Mouse (Mus musculus): ENCODE data around the gene Mcts1. TPM values are rescaled to one million over a fixed set of nuclear protein-coding genes. Genes with fewer than 3 reads are reported as not detected.
A peak's percentile ranks its signal among the peaks of the same experiment; 100 is the strongest.

Gene Mcts1
- polyA plus RNA-seq, 1 experiment from 2014 or later, result 84.6 TPM

DNA sequence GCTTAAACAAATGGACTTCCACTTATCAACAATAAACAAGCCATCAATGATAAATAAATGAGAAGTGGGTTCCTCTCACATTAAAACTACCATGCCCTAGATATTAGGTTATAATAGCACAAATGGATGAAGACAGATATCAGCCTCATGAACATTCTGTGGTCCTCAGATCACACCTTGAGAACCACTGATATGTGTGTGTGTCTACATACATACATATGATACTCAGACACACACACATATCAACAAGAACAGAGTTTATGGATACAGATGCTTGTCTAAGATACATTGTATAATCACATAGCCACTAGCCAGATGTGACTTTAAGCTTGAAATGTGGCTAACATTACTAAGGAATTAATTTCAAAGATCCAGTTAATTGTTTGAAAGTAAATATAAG, 17.1 kb upstream of the Mcts1 start:
- DNase-seq (ENCODE audit: low spot score) (no peak), ATAC-seq (replicated peaks; ENCODE audit: low FRiP score) (peak; percentile 83)
- Histone ChIP-seq H3K4me1 (replicated peaks; ENCODE audit: control insufficient read depth, insufficient read depth, low read length) (no peaks in the 10 kb centered on the region), H3K27me3 (replicated peaks; ENCODE audit: control insufficient read depth, insufficient read depth, low read length) (no peaks in the 10 kb centered on the region), H3K9ac (ENCODE audit: low read depth, low read length) (no peak overlapping the region), H3K4me2 (no peak overlapping the region), H3K9me3 (ENCODE audit: control insufficient read depth, low read length) (no peaks in the 10 kb centered on the region), H3K4me3 (ENCODE audit: low read depth, low read length) (no peak overlapping the region), H3K27ac (ENCODE audit: low read depth, low read length) (no peak overlapping the region), H3K36me3 (ENCODE audit: control insufficient read depth, insufficient read depth, low read length) (no peaks in the 10 kb centered on the region)

DNA sequence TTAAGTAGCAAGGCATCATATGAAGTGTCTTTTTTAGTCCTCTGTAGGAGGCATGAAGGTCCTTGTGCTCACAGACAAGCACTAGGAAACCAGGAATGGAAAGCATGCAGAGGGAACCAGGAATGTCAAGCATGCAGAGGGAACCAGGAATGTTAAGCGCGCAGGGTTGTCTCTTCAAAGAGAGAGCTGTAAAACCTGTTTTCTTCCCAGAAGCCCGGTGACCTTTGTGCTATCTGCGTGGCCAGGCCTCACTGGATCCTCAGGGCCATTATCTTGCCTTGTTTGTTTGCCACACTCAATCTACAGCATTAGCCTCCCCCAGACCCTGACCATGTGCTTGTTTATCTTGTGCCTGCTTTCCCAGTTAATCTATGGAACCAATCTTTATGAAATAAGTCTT, 10.6 kb upstream of the Mcts1 start:
- Histone ChIP-seq H3K9me3 (ENCODE audit: control insufficient read depth, low read length) (no peaks in the 10 kb centered on the region), H3K4me3 (ENCODE audit: low read depth, low read length) (no peak overlapping the region), H3K36me3 (ENCODE audit: control insufficient read depth, insufficient read depth, low read length) (no peaks in the 10 kb centered on the region), H3K4me2 (no peak overlapping the region), H3K4me1 (replicated peaks; ENCODE audit: control insufficient read depth, insufficient read depth, low read length) (peaks cover 8% of the 10 kb centered on the region), H3K9ac (ENCODE audit: low read depth, low read length) (no peak overlapping the region), H3K27ac (ENCODE audit: low read depth, low read length) (peak overlapping the region; percentile 62; the same call in 1 of the 2 replicates), H3K27me3 (replicated peaks; ENCODE audit: control insufficient read depth, insufficient read depth, low read length) (no peaks in the 10 kb centered on the region)
- 28% methylated on average over 4 of the region's 4 CpGs for WGBS
- ATAC-seq (replicated peaks; ENCODE audit: low FRiP score), result peak; percentile 79
- DNase-seq (ENCODE audit: low spot score), result no peak

DNA sequence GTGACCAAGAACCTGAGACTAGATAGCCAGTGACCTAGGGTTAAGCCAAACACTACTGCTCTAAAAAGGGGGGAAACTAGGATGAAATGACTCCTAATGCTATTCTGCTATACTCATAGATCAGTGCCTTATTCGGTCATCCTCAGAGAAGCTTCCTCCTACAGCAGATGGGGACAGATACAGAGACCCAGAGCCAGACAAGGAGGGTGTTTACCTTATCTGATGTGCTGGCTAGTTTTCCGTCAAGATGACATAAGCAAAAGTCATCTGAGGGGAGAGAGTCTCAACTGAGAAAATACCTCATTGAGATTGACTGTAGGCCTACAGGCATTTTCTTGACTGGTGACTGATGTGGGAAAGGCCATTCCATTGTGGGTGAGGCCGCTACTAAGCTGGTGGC, 8.6 kb upstream of the Mcts1 start:
- no peak overlapping the region for H3K27ac ChIP-seq (ENCODE audit: low read depth, low read length)
- 76% methylated on average over 3 of the region's 3 CpGs for WGBS
- H3K27me3 ChIP-seq (replicated peaks; ENCODE audit: control insufficient read depth, insufficient read depth, low read length), result no peaks in the 10 kb centered on the region
- peak; percentile 55; the same call in 1 of the 2 replicates for ATAC-seq (replicated peaks; ENCODE audit: low FRiP score)
- H3K4me1 ChIP-seq (replicated peaks; ENCODE audit: control insufficient read depth, insufficient read depth, low read length), result peaks cover 8% of the 10 kb centered on the region
- no peak overlapping the region for H3K4me3 ChIP-seq (ENCODE audit: low read depth, low read length)
- no peak for DNase-seq (ENCODE audit: low spot score)
- H3K9me3 ChIP-seq (ENCODE audit: control insufficient read depth, low read length), result no peaks in the 10 kb centered on the region
- no peak overlapping the region for H3K9ac ChIP-seq (ENCODE audit: low read depth, low read length)
- H3K4me2 ChIP-seq, result no peak overlapping the region
- H3K36me3 ChIP-seq (ENCODE audit: control insufficient read depth, insufficient read depth, low read length), result no peaks in the 10 kb centered on the region

DNA sequence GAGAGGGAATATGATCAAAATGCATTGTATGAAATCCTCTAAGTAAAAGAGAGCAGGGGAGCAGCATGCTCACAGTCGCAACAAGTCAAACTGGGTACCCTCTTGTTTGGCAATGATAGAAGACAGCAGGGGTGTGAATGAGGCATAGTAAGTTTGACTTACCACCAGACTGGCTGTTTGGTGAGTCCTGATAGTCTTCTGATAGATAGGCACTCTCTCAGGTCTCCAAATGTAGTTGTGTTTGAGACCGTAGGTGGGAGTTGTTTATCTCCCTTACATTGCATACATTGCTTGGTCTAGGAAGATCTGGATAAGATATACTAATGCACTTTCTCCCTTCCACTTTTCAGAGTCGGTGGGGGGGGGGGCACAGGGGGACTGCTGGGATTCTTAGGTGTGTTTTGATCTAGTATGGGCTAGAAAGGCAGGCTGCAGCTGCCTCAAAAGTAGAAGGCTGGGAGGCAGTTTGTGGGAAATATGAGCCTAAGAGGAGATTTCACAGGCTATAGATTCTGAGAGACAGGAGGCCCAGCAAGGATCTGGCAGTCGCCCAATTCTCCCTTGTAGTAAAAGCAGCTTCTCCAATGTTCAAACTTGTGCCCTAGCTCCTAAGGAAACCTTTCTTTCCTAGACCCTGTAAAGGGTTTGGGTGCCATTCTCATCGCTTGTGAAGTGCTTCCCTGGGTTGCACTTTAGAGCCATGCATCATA, 7.0 kb upstream of the Mcts1 start:
- Histone ChIP-seq H3K9ac (ENCODE audit: low read depth, low read length) (no peak overlapping the region), H3K4me2 (no peak overlapping the region), H3K27ac (ENCODE audit: low read depth, low read length) (peak overlapping the region; percentile 63), H3K9me3 (ENCODE audit: control insufficient read depth, low read length) (no peaks in the 10 kb centered on the region), H3K36me3 (ENCODE audit: control insufficient read depth, insufficient read depth, low read length) (no peaks in the 10 kb centered on the region), H3K27me3 (replicated peaks; ENCODE audit: control insufficient read depth, insufficient read depth, low read length) (no peaks in the 10 kb centered on the region), H3K4me1 (replicated peaks; ENCODE audit: control insufficient read depth, insufficient read depth, low read length) (peaks cover 8% of the 10 kb centered on the region), H3K4me3 (ENCODE audit: low read depth, low read length) (no peak overlapping the region)
- WGBS, result 45% methylated on average over 5 of the region's 5 CpGs
- DNase-seq (ENCODE audit: low spot score) (no peak), ATAC-seq (replicated peaks; ENCODE audit: low FRiP score) (peak; percentile 82)

DNA sequence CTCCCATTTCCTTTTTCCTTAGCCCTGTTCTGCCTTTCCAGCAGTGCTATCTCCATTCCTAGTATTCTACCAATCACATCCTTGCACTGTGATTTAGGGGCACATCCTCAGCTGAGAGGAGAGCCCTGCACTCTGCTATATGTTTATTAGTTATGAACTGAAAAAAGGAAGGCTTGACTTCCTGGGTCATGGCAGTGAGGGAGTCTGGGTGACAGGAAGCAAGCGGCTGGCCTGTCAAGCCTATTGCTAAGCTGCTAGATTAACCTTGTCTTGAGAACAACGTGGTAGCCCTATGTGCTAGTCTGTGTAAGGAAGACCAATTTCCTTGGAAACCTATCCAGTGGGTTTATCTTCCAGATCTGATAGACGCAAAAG, 604 bp downstream of the Mcts1 start:
- H3K4me2 ChIP-seq, result peak overlapping the region; percentile 66
- 22% methylated on average over 3 of the region's 3 CpGs for WGBS
- DNase-seq (ENCODE audit: low spot score) (no peak), ATAC-seq (replicated peaks; ENCODE audit: low FRiP score) (peak; percentile 69)
- peak overlapping the region; percentile 63 for H3K9ac ChIP-seq (ENCODE audit: low read depth, low read length)
- H3K4me1 ChIP-seq (replicated peaks; ENCODE audit: control insufficient read depth, insufficient read depth, low read length), result no peaks in the 10 kb centered on the region
- H3K9me3 ChIP-seq (ENCODE audit: control insufficient read depth, low read length), result no peaks in the 10 kb centered on the region
- H3K27ac ChIP-seq (ENCODE audit: low read depth, low read length), result peak overlapping the region; percentile 68; the same call in 1 of the 2 replicates
- H3K36me3 ChIP-seq (ENCODE audit: control insufficient read depth, insufficient read depth, low read length), result no peaks in the 10 kb centered on the region
- H3K4me3 ChIP-seq (ENCODE audit: low read depth, low read length), result peak overlapping the region; percentile 61
- H3K27me3 ChIP-seq (replicated peaks; ENCODE audit: control insufficient read depth, insufficient read depth, low read length), result no peaks in the 10 kb centered on the region

DNA sequence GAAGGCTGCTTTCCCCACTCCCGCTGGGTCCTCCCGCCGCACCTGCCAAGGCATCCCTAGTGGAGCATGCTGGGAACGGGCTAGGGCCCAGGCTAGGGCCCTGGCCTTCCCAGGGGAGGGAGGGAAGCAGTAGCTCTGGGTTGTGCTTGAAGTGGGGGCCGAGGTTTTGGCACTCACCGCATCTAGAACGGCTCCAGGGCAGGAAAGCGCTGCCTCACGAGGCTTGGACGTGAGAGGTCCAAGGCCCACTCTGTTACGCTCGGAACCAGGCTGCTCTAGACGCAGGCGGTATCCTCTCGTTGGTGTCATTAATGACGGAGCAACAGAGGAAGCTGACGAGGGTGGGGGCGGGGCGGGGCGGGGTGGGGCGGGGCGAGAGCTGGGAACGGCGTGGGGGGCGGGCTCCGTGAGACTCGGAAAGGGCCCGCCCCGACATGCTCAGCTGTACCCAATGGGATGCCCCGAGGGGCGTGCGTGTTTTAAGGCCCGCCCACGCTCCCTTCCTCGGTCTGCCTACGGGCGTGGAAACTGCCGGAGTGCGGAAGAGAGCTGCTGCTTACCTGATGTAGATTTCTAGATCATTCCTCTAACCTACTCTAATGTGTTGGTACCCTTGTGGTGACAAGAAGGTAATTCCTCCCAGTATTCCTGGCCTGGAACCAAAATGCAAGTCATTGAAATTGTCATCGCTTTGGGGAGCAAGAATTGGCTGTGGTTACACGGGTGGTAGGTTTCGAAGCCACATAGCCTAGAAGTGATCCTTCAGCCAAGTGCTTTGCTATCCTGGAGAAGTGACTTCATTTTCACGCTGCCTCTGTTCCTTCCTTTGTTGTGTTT, 34.6 kb downstream of the Mcts1 start, which contains the start of gene C1galt1c1:
TSS of gene C1galt1c1 (minus strand) at position 287 of the 837 bp plus-strand sequence.
- WGBS, result 18% methylated on average over 39 of the region's 43 CpGs
- no peaks in the 10 kb centered on the region for H3K27me3 ChIP-seq (replicated peaks; ENCODE audit: control insufficient read depth, insufficient read depth, low read length)
- DNase-seq (ENCODE audit: low spot score), result peak; percentile 82
- H3K36me3 ChIP-seq (ENCODE audit: control insufficient read depth, insufficient read depth, low read length), result no peaks in the 10 kb centered on the region
- peak within 1 kb of the TSS; percentile 73; the same call in 1 of the 2 replicates for H3K27ac ChIP-seq (ENCODE audit: low read depth, low read length)
- H3K9me3 ChIP-seq (ENCODE audit: control insufficient read depth, low read length), result no peaks in the 10 kb centered on the region
- peak within 1 kb of the TSS; percentile 59 for H3K4me2 ChIP-seq
- H3K4me1 ChIP-seq (replicated peaks; ENCODE audit: control insufficient read depth, insufficient read depth, low read length), result no peaks in the 10 kb centered on the region
- H3K4me3 ChIP-seq (ENCODE audit: low read depth, low read length), result peak within 1 kb of the TSS; percentile 63
- peak within 1 kb of the TSS; percentile 62; the same call in 1 of the 2 replicates for H3K9ac ChIP-seq (ENCODE audit: low read depth, low read length)
- peak; percentile 98 for ATAC-seq (replicated peaks; ENCODE audit: low FRiP score)

DNA sequence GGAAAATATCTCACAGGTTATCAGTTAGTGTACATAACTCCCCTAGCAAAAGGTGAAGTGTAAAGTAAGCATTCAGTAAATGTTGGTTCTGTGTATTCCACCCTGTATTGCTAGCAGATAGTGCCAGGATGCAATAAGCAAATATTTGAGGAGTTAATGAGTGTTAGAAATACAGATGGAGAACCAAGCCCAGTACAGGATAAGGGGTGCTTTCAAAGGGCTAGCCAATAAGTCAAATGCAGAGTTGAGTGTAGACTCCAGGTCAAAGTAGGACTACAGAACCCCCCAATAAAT, 35.2 kb downstream of the Mcts1 start:
- no peaks in the 10 kb centered on the region for H3K36me3 ChIP-seq (ENCODE audit: control insufficient read depth, insufficient read depth, low read length)
- no peaks in the 10 kb centered on the region for H3K9me3 ChIP-seq (ENCODE audit: control insufficient read depth, low read length)
- H3K4me1 ChIP-seq (replicated peaks; ENCODE audit: control insufficient read depth, insufficient read depth, low read length), result no peaks in the 10 kb centered on the region
- no peak overlapping the region for H3K27ac ChIP-seq (ENCODE audit: low read depth, low read length)
- no peaks in the 10 kb centered on the region for H3K27me3 ChIP-seq (replicated peaks; ENCODE audit: control insufficient read depth, insufficient read depth, low read length)
- H3K4me2 ChIP-seq, result peak overlapping the region; percentile 58
- DNase-seq (ENCODE audit: low spot score) (no peak), ATAC-seq (replicated peaks; ENCODE audit: low FRiP score) (no peak)
- peak overlapping the region; percentile 43; the same call in 1 of the 2 replicates for H3K9ac ChIP-seq (ENCODE audit: low read depth, low read length)
- peak overlapping the region; percentile 42 for H3K4me3 ChIP-seq (ENCODE audit: low read depth, low read length)

DNA sequence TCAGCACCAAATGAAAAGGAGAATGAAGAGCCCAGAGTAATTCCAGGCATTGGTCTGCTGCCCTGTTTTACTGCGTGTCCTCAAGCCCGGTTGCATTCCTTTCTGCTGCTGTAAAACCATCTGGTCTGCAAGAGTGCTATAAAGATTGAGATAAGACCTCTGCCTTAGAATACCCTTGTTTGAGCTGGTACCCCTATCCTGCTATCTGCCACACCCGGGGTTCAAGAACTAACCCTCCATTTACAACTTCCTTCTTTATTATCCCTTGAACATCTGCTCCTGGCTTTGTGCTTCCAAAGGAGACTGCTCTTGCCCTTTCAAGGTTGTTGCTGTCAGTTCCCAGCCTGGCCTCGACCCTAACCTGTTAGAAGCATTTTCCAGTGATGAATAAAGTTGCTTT, 41.1 kb downstream of the Mcts1 start:
- no peaks in the 10 kb centered on the region for H3K27me3 ChIP-seq (replicated peaks; ENCODE audit: control insufficient read depth, insufficient read depth, low read length)
- DNase-seq (ENCODE audit: low spot score) (no peak), ATAC-seq (replicated peaks; ENCODE audit: low FRiP score) (no peak)
- no peak overlapping the region for H3K9ac ChIP-seq (ENCODE audit: low read depth, low read length)
- H3K9me3 ChIP-seq (ENCODE audit: control insufficient read depth, low read length), result no peaks in the 10 kb centered on the region
- H3K36me3 ChIP-seq (ENCODE audit: control insufficient read depth, insufficient read depth, low read length), result no peaks in the 10 kb centered on the region
- no peak overlapping the region for H3K4me3 ChIP-seq (ENCODE audit: low read depth, low read length)
- no peak overlapping the region for H3K27ac ChIP-seq (ENCODE audit: low read depth, low read length)
- no peak overlapping the region for H3K4me2 ChIP-seq
- H3K4me1 ChIP-seq (replicated peaks; ENCODE audit: control insufficient read depth, insufficient read depth, low read length), result no peaks in the 10 kb centered on the region
- WGBS, result 37% methylated on average over 4 of the region's 4 CpGs

DNA sequence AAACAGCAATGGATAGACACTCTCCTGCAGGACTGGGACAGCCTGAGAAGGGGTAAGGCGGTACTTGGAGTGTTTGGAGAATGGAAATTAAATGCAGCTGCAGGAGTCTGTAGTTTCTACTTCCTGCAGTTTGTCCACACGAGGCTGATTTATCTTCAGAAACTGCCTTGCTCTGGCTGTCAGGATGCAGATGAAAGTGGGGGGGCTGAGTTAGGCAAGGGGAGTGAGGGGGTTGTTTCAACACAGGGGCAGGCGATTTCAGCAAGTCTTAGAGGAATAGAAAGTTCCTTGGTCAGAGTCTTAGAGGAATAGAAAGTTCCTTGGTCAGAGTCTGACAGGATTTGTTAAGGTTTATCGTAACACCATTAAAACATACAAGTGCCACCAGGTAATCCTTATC, 41.8 kb downstream of the Mcts1 start:
- DNase-seq (ENCODE audit: low spot score) (no peak), ATAC-seq (replicated peaks; ENCODE audit: low FRiP score) (no peak)
- Histone ChIP-seq H3K9me3 (ENCODE audit: control insufficient read depth, low read length) (no peaks in the 10 kb centered on the region), H3K36me3 (ENCODE audit: control insufficient read depth, insufficient read depth, low read length) (no peaks in the 10 kb centered on the region), H3K27ac (ENCODE audit: low read depth, low read length) (no peak overlapping the region), H3K4me1 (replicated peaks; ENCODE audit: control insufficient read depth, insufficient read depth, low read length) (no peaks in the 10 kb centered on the region), H3K4me2 (no peak overlapping the region), H3K4me3 (ENCODE audit: low read depth, low read length) (no peak overlapping the region), H3K9ac (ENCODE audit: low read depth, low read length) (no peak overlapping the region), H3K27me3 (replicated peaks; ENCODE audit: control insufficient read depth, insufficient read depth, low read length) (no peaks in the 10 kb centered on the region)
- WGBS, result 57% methylated on average over 4 of the region's 4 CpGs
